Mouse (Mus musculus) testis, adult 2 months (tissue): ENCODE results near the gene Pex16.

Experiments
- CTCF ChIP-seq: fragments of 200-500 bp; IDR thresholded peaks from 2 replicates; pipeline ENCODE4 v1.5.1; 2012; ENCODE audit warnings: low read depth, mild to moderate bottlenecking, inconsistent platforms, low read length, moderate library complexity; ENCODE audit not compliant: control insufficient read depth, insufficient read depth, insufficient replicate concordance
- POLR2A ChIP-seq: fragments of 200-500 bp; IDR thresholded peaks from 2 replicates; pipeline ENCODE4 v1.6.1; 2012; ENCODE audit warnings: low read depth, mild to moderate bottlenecking, inconsistent platforms, low read length, moderate library complexity; ENCODE audit not compliant: control insufficient read depth

GRCm38 (mm10) chr2:92377320-92377719 lies 2.8 kb downstream of the Pex16 start:
- TF ChIP-seq CTCF = no peak
- TF ChIP-seq POLR2A = no peak; the same call in 1 of the 2 replicates
